Mouse (Mus musculus): ENCODE measurements around the gene Orc4. TPM values are rescaled to one million over a fixed set of nuclear protein-coding genes. Genes with fewer than 3 reads are reported as not detected.

Gene Orc4
- polyA plus RNA-seq (2017; shearing (Covaris generic)), result 116 TPM

GRCm38 (mm10) chr2:48950252-48950315 lies at the start of gene Orc4:
Orc4 (minus strand) TSS chr2:48950277.

GRCm38 (mm10) chr2:48948841-48949584 lies 1.1 kb downstream of the Orc4 start, which contains the start of gene Mbd5:
Mbd5 (plus strand) TSS chr2:48949508.

Other genes with a start within 250 kb of the Orc4 start
- 4.6 TPM for gene Acvr2a, start 136.2 kb downstream of the Orc4 start, polyA plus RNA-seq (2017; shearing (Covaris generic))
- 25.1 TPM for gene Mbd5, start 769 bp downstream of the Orc4 start, polyA plus RNA-seq (2017; shearing (Covaris generic))

Measured in effector memory CD4-positive, alpha-beta T cell, adult 5 months (primary cell).